Mouse (Mus musculus): ENCODE data around the gene Il20ra.
"Not testable (repeated sequence)": the region's sequence is repeated elsewhere in the genome, so short reads cannot be mapped to it uniquely, and the experiment has no call there.

The Il20ra gene

DNA sequence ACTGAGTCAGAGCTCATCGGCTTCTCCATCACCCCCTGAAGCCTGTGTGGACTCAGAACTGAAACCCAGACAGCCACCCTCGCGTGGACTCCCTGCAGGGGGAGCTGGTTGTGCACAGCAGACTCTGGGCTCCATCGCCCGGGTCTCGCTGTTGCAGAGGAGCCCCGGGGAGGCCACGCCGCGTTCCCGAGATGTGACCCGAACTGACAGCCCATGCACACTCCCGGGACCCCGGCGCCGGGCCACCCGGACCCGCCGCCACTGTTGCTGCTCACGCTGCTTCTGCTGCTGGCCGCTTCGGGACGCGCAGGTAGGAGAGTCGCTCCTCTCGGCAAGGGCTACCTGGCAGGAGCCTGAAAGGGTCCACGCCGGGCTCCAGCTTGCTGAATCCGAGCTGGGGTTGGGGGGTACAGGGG is at the start of gene Il20ra:
Gene Il20ra, plus strand, starts transcription at position 150 of the 416 bp plus-strand sequence.
- peak; percentile 51 for DNase-seq (ENCODE audit: extremely low spot score, low spot score)

DNA sequence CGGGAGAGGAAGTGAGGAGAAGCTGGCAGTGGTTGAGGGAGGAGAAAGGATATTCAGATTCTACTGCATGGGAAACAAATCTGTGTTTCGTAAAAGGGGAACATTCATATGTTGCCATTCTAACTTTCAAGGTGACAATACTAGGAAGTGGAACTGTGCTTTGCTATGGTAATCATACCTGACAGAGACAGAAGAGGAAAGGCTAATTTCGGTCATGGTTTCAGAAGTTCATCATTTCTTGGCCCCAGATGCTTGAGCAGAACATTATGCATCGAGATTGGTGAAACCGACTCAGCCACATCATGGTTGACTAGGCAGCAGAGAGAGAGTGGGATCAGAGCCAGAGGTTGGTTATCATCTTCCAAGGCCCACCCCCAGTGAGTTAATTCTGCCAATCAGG is 43.4 kb upstream of the Il20ra start:
- DNase-seq (ENCODE audit: extremely low spot score, low spot score) = no peak

- no peak for DNase-seq (ENCODE audit: extremely low spot score, low spot score)
These were observed 40.4 kb upstream of the Il20ra start for GRCm38 (mm10) chr10:19672015-19672414.

GRCm38 (mm10) chr10:19673146-19673545 is 39.2 kb upstream of the Il20ra start:
- no peak for DNase-seq (ENCODE audit: extremely low spot score, low spot score)

DNA sequence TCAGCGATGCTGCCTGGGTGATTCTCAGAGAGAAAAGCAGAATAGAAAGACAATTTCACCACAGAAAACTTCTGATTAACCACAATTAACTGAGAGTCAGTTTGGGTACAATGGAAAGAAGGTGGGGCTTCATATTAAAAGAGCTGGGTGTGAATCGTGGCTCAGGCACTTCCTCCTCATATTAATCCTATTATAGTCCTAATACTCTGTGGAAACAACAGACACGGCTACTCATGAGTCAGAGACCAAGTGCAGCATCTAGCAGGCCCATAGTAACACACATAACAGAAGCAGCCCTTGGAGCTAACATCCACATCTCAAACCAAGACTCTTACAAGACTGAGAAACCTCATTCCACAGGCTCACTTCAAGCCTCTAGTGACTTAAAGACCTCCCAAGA is 24.7 kb upstream of the Il20ra start:
- DNase-seq (ENCODE audit: extremely low spot score, low spot score) = no peak

DNA sequence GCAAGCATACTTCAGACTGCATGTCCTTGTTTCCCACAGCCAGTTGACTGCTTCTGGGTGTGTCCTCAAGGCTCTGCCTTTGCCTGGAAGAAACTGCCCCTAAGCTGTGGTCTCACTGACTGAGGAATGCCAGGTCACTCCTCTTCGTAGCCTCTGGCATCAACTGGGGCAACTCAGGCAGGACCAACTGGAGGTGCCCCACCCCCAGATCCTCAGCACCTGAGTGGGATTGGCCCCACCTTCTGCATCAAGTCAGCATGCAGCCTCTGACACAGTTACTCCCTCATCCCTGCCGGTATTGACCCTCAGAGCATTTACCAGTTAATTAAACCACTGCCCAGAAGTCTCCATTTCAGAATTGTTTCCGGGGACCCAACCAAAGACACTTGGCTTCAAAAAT is 21.1 kb upstream of the Il20ra start:
- no peak for DNase-seq (ENCODE audit: extremely low spot score, low spot score)

GRCm38 (mm10) chr10:19691771-19692170 is 20.6 kb upstream of the Il20ra start:
- DNase-seq (ENCODE audit: extremely low spot score, low spot score) = no peak

GRCm38 (mm10) chr10:19692332-19692731 is 20.0 kb upstream of the Il20ra start:
- DNase-seq (ENCODE audit: extremely low spot score, low spot score) = no peak

DNA sequence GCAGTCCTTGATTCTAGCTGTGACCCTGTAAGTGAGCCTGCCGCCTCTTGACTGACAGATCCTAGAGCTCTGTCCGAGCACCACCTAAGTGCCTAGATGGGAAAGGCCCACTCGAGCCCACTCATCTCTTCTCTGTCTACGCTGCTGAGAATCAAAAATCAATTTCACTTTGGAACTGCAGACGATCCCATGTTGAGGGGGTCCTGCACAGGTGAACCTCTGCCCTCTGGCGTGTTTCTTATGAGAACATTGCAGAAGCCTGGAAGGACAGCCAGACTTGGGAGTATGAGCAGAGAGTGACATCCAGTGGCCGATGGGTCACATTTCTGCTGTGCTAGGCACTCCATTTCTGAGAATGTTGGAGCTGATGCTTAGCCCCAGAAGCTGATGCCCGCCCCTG is 19.4 kb upstream of the Il20ra start:
- peak; percentile 34 for DNase-seq (ENCODE audit: extremely low spot score, low spot score)

- peak; percentile 18 for DNase-seq (ENCODE audit: extremely low spot score, low spot score)
These were observed 18.7 kb upstream of the Il20ra start for GRCm38 (mm10) chr10:19693629-19694028.

DNA sequence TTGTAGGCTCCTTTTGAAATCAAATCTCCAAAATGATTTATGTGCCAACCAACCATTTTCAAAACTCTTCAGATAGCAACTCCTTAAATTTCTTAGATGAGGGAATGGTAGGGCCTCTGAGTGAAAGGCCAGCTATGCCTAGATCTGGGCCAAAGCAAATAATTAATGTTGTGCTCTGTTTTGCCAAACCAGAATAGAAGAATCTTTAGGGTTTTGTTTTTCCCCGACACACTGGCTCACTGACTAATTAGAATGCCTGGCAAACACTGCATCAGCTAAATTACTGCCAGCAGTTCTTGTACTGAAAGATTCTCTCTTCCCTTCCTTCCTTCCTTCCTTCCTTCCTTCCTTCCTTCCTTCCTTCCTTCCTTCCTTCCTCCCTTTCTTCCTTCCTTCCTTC is 13.0 kb upstream of the Il20ra start:
- no peak for DNase-seq (ENCODE audit: extremely low spot score, low spot score)

DNA sequence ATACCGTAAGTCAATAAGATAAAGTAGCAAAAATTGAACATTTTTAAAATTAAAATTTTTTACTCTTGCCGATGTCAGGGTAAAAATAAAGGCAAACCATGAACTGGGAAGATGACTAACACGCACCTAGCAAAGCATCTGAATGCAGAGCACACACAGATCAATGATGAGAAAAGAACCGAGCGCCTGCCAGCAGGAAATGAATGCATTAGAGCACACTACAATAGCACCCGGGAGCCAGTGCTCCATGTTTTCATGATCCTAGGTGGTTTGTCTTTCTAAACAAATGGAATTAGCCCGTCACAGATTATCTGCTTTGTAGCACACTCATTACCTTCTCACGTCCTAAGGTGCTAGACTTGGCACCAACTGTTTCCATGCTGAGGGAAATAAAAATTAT is 7.9 kb upstream of the Il20ra start:
- no peak for DNase-seq (ENCODE audit: extremely low spot score, low spot score)

- DNase-seq (ENCODE audit: extremely low spot score, low spot score) = no peak
These were observed 4.6 kb upstream of the Il20ra start for GRCm38 (mm10) chr10:19707768-19708167.

GRCm38 (mm10) chr10:19708277-19709070 is 3.9 kb upstream of the Il20ra start:
- peak; percentile 36 for DNase-seq (ENCODE audit: extremely low spot score, low spot score)

DNA sequence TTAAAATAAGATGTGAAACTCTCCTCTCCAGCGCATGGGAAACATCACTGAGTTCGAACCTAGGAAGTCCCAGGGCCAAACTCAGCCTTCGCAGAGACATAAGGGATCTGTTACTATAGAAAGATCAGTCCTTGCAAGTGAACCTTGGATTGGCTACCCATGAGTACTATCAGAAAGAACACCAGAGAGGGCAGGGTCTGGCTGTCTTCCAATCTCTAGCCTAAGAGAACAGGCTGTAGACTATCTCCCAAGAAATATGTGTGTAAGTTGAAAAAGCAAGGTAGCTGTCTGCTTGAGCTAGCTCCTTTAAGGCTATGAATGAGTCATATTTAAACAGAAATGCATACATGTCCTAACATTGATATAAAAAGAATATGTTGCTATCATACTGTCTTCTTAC is 1.4 kb upstream of the Il20ra start:
- no peak for DNase-seq (ENCODE audit: extremely low spot score, low spot score)

- DNase-seq (ENCODE audit: extremely low spot score, low spot score) = peak; percentile 26
These were observed 709 bp upstream of the Il20ra start for GRCm38 (mm10) chr10:19711551-19712171.

DNA sequence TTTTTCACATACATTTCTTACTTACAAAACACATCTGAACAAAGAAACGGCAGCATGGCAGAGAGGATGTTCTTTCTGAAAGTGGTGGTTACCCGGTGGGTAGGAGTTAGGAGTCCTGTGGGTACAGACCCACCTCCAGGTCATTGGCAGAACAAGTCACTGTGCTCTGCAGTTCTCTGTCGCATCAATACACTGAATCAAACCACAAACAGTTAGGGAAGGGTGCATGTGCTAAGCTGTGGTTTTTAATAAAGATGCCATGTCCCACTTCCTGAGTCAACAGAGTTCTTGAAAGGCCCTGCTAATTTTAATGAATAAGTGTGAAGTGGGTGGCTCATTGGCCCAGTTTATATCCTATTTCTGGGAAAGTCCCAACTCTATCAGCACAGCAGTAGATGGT is 6.3 kb downstream of the Il20ra start:
- no peak for DNase-seq (ENCODE audit: extremely low spot score, low spot score)

GRCm38 (mm10) chr10:19722320-19722719 is 9.9 kb downstream of the Il20ra start:
- no peak for DNase-seq (ENCODE audit: extremely low spot score, low spot score)

- DNase-seq (ENCODE audit: extremely low spot score, low spot score) = no peak
These were observed 11.9 kb downstream of the Il20ra start for GRCm38 (mm10) chr10:19724158-19724832.

DNA sequence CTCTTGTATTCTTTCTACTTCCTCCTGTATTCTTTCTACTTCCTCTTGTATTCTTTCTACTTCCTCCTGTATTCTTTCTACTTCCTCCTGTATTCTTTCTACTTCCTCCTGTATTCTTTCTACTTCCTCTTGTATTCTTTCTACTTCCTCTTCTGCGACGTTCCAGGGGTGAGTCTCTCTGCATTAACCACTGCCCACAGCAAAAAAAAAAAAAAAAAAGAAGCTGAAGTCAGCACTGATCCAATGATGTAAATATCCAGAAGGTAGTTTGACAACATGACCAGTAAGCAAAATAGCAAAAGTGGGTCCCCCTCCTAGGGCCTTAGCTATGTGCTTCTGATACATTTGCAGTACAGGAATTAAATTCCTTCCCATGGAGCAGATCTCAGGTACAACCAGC is 26.1 kb downstream of the Il20ra start:
- not testable (repeated sequence) for DNase-seq (ENCODE audit: extremely low spot score, low spot score)

- no peak for DNase-seq (ENCODE audit: extremely low spot score, low spot score)
These were observed 33.3 kb downstream of the Il20ra start for GRCm38 (mm10) chr10:19745662-19746061.

GRCm38 (mm10) chr10:19746156-19746555 is 33.8 kb downstream of the Il20ra start:
- DNase-seq (ENCODE audit: extremely low spot score, low spot score) = no peak

All from neural tube, embryonic 10.5 days (tissue).